Mouse (Mus musculus) retina, embryonic 14.5 days (tissue): Measurements from ENCODE around the gene Nr0b2.

Experiments
- DNase-seq: peaks from one replicate; pipeline ENCODE4 v3.0.0-alpha.2; 2015; ENCODE audit warnings: low spot score

The Nr0b2 gene

DNA sequence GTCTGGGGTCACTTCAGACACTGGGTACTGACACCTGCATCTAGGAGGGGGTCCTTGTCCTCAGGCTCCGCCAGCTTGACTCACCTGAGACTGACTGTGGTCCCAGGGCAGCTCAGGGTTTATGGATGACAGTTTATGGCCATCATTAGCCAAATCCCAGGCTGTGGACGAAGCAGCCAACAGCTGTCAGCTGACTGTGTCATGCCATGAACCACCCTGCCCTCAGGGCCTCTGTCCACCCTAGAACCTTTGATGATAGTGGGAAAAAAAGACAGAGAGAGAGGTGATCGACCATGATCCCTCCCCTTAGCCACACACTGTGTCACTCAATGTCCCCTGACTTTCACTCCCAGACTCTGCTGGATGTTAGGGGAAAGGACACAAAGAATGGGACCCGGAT is 8.4 kb downstream of the Nr0b2 start:
- DNase-seq: no peak

DNA sequence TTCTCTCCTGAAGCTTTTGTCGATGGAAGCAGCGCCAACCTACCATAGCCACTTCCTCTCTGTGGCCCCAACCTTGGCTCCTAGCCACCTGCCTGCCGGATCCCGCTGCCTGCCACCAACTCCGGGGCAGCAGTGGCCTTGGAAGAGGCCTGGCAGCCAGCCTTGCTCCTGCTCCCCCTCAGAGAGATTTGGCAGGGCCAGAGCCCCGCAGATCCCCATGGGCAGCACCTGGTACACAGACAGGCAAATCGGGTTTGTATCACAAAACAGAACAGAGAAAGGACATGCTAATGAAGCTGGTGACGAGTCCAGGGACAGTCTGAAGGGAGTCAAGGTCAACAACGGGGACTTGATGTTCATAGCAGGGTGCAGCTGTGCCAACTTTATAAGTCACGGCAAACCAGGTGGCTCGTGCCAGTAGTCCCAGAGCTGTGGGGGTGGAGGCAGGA is 10.0 kb downstream of the Nr0b2 start:
- no peak for DNase-seq

DNA sequence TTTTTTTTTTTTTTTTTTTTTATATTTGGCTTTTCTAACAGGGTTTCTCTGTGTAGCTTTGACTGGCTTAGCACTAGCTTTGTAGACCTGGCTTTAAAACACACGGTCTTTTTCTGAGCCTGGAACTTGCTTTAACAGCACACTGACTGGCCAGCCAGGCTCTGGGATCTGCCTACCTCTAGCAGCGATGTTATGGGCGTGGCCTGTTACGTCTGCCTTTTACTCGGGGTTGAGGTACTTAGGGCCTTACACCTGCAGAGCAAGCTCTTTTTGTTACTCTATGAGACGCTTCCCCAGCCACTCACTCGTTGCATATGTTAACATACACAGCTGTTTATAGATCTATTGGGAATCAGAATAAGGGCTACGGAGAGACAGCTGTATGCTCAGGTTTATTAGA is 14.1 kb downstream of the Nr0b2 start:
- DNase-seq: no peak

DNA sequence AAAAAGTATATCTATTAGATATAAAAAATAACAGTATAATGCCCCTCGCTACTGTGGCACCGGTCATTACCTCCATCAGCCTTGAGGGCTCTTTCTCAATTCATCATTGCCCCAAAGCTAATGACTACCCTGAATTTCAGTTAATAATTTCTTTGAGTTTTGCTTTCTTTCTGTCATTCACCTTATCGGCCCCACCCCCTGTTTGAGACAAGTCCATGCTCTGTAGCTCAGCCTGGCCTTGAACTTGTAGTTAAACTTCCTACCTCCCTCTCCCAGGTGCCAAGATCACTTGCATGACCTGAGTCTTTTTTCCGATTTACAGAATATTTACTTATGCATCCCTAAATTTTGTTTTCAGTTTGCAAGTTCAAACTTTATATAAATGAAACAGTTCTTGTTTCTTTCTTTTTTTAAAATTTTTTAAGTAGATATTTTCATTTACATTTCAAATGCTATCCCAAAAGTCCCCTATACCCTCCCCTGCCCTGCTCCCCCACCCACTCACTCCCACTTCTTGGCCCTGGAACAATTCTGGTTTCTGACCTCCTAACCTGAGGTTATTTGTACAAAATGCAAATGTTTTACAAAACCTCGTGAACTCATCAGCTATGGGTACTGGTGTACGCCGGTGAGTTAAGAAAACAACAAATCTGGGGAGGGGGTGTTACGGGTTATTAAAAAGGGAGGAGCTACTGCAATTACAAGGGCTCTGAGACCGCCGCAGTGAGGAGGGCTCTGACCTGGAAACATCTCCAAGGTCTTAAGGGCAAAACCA is 16.3 kb downstream of the Nr0b2 start:
- no peak for DNase-seq

DNA sequence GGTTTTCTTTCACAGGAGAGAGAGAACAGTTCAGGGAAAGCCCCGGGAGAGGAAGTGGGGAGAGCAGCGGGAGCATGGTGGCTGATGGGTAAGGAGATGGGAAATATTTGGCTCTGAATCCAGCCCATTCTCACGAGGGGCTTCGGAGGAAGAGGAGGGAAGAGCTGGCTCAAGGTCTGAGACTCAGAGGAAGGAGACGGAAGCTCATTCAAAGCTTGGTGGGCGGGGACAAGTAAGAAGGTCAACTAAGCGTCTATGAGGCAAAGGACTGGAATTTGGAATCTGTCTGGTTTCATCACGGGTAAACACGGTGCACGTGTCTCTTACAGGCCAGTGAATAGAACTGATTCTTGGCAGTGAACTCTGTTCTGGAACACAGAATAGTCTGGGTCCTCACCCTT is 16.9 kb downstream of the Nr0b2 start:
- peak; percentile 23 for DNase-seq

DNA sequence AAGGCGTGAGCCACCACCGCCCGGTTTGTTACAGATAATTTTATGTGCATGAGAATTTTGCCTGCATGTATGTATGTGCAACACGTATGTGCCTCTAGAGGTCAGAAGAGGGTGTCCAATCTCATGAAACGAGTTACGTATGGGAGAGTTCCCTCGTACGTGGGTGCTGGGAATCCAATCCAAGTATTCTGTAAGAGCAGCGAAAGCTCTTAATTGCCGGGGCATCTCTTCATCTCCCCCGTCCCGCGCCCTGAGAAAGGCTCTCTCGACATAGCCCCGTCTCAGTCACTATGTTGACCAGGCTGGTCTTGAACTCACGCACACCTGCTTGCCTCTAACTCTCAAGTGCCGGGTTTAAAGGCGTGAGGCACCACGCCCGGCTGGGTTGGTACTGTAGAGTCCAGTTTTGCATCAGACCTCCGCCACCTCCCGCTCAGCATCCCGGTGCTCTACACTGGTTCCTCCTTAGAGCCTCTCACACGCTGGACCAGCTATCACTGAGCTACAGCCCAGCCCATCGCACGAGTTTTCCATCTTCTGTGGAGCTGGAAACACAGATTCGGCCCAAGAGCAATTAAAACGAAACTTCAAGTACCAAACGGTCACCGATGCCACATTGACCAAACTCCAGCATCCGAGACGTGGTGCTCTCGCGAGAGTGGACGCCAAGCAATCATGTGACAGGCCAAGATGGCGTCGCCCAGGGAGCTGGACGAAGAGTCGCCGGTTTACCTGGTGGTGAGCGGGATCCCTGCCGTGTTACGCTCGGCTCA is 21.1 kb downstream of the Nr0b2 start, which contains the start of gene Gpatch3:
Gene Gpatch3, plus strand, starts transcription at position 676 of the 773 bp plus-strand sequence.
- DNase-seq: peak; percentile 95

DNA sequence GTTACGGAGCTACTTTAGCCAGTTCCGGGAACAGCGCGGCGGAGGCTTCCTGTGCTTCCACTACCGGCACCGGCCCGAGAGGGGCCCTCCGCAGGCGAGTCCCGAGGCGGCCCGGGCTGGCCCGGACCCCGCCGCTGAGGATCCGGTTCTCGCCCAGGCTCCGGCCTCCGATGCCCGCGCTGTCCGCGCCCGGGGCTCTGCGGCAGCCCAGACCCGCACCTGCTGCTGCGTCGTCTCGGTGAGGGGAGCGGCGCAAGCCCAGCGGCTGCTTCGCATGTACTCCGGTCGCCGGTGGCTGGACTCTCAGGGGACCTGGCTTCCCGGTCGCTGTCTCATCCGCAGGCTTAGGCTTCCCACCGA is 21.6 kb downstream of the Nr0b2 start:
- no peak for DNase-seq

DNA sequence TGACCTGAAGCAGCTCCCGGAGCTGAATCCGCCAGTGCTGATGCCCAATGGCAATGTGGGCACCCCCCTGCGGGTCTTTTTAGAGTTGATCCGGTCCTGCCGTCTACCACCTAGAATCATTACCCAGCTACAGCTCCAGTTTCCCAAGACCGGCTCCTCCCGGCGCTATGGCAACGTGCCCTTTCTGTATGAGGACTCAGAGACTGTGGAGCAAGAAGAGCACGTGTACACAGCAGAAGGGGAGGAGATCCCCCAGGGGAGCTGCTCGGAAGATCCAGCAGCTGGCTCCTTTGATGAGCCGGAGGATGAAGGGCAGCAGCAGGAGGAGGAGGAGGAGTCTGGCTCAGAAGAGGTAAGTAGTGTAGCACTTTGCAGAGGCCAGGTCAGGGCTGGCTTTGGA is 24.8 kb downstream of the Nr0b2 start:
- DNase-seq: no peak

DNA sequence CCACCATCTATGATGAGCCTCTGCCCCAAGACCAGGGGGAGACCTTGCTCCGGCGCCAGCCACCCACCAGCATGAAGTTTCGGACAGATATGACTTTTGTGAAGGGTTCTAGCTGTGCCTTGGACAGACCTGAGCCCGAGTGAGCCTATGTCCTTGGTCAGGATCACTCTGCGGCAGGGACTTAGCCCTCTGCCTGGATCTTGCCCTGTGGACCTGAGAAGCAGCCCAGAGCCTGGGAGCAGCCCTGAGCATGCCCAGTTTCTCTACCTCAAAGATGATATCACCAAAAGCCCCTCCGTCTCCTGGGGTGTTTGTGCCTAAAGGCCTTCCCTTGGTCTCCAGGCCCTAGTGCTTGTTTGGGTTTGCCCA is 30.5 kb downstream of the Nr0b2 start:
- DNase-seq: no peak

DNA sequence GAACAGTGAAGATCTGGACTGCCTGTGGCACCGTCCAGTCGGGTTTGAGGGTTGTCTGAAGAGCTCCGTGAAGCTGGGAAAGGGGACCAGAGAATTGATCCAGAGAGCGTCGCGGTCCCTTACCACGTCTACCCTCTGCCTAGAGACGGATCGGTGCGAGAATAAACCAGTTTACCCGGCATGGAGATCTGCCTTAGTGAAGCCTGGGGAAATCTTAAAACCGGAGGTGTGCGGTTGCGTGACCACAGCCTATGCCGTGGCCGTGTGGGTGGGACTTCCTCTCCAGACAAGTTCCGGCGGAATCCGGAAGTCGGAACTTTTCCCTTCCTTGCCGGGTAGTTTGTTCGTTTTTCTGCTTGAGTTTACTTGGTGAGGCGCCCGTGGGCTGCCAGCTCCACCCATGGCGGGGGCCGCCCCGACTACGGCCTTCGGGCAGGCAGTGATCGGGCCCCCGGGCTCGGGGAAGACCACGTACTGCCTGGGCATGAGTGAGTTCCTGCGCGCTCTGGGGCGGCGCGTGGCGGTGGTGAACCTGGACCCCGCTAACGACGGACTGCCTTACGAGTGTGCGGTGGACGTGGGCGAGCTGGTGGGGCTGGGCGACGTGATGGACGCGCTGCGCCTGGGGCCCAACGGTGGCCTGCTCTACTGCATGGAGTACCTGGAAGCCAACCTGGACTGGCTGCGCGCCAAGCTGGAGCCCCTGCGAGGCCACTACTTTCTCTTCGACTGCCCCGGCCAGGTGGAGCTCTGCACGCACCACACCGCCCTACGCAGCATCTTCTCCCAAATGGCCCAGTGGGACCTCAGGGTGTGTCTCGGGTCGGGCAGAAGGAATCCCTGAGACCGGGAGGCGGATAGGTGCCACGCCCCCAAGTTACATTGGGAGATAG is 31.1 kb downstream of the Nr0b2 start, which contains the start of gene Gpn2:
Gene Gpn2, plus strand, starts transcription at position 304 of the 893 bp plus-strand sequence.
- peak; percentile 84 for DNase-seq

DNA sequence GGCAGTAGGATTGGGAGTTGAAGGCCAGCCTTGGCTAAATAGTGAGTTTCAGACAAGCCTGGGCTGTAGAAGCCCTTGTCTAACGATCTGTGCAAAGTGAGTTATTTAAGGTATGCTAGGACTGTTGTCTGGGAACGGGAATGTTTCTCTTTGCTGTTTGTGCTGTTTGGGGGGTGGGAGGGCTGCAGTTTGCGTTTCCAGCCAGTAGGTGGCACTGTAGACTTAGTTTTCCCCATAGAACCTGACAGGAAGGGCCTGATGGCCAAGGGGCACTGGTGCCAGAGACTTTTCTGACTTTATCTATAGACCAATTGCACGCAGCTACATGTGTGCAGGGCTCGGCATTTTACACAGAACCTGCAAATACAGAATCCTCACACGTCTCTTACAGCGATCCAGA is 39.4 kb downstream of the Nr0b2 start:
- DNase-seq: peak; percentile 73

DNA sequence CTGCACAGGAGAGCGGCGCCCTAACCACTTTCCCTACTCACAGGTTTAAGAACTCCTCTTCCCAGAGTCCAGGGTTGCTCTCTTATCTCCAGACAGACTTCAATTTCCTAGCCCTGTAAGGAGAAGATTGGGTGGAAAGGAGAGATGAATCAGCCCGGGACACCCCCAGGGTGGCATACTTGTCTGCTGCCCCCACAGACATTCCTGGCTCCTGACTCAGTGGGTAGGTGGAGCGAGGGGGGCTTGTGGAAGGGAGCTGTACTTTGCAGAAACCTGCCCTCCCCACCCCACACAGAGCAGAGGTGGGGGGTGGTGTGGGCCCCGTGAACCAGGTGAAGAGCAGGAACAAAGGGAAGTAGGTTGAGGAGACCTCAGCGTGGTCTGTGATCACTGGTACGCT is 42.4 kb downstream of the Nr0b2 start:
- DNase-seq: no peak

DNA sequence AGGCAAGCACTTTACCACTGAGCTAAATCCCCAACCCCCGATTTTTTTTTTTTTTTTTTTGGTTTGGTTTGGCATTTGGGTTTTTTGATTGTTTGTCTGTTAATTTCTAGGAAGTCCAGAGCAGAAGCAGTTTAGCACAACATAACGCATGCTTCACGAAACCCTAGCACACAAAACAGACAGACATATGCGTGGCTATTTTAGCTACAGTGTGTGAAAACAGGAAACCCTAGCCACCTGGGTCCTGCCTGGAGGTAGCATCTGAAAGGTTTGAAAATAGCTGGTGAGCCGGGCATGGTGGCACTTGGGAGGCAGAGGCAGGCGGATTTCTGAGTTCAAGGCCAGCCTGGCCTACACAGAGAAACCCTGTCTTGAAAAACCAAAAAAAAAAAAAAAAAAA is 42.9 kb downstream of the Nr0b2 start:
- no peak for DNase-seq

DNA sequence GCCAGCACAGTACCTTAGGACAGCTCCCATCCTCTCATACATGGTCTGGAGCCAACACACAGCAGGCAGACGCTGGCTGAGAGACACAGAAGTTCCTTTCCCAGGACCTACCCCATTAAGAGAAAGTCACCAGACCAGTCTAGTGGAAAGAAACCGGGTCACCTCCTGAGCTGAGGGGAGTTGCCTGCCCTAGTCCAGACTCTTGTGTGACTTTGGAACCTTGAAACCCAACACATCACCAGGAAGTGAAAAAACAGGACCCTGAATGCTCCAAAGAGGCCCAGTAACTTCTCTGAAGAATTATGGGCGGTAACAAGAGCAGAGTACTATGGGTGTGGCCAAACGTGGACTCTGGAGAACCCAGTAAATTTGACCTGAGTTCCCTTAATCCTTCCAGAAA is 45.4 kb downstream of the Nr0b2 start:
- no peak for DNase-seq

DNA sequence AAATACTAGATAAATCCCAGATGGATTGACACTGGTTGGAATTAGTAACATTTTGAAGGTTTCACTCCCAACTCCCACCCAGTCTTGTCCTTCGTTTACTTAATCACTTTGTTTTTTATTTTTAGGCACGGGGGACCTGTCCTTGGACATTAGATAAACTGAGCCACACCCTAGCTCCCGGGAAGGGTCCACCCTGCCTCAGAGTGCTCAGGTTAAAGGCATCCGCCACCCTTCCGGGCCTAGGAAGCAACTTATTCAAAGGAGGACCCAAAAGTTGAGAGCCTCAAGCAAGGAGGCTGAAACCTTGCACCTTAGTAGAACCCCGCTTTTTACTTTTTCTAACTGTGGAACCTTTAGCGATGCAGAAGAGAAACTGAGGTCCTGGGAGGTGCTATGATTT is 45.9 kb downstream of the Nr0b2 start:
- no peak for DNase-seq

DNA sequence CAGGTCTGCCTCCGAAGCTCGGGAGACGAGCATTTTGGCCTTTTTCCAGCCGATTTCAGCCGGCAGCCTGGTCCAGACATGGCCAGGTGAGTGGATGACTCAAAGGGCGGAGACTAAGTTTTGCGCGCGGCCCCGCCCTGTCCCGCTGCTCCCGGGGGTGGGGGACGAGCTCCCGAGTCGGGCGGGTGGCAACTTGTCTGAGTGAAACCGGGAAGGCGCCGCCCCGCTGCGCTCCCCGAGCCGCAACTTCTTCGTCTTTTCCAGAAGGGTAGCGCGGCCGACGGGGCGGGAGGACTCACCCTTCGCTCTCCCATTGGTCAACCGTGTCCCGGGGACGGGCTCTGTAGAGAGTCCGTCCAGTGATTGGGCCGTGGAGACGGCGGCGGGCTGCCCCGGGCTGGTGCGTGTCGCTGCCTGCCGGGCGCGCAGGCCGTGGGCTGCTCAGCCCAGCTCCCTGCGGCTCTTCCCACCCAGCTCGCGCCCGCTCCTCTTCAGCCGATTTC is 46.4 kb downstream of the Nr0b2 start:
- DNase-seq: peak; percentile 81

DNA sequence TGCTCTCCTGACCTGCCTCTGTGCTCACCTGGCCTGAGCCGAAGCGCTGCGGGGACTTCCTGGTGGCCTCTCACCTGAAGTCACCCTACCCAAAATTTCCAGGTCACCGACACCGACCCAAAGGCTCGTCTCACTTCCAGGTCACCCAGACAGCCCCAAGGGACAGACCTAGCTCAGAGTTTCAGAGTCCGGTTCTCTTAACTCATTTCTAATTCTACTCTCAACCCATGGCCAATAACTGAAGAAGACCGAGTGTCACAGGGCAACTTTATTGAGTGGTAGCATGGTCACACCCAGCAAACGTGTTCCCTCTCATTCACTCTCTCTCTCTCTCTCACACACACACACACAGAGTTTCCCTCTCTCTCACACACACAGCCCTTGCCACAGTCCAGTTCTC is 47.1 kb downstream of the Nr0b2 start:
- no peak for DNase-seq

DNA sequence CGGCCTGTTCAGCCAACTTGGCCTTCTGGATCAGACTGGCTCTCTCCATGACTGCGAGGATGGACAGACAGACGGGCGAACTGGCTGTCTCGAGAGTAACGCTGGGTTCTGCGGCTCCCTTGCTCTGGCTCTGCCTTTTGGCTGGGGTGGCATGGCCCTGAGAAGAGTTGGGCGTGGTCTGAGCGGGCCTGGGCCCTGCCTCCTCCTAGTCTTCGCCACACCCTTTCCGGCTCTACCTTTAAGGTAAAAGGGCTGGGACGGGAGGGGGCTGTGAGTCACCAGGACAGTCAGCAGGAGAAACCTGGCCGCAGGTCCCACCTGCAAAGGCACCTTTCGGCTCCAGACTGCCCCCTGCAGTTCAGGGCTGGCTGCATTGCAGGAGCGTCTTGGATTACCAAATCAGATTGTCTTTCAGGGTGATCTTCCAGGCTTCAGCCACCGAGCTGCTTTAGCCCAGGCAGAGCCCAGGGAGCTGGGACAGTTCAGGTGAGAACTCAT is 48.6 kb downstream of the Nr0b2 start, which contains the start of gene Sfn:
Gene Sfn, minus strand, starts transcription at position 448 of the 498 bp plus-strand sequence.
- peak; percentile 42 for DNase-seq

DNA sequence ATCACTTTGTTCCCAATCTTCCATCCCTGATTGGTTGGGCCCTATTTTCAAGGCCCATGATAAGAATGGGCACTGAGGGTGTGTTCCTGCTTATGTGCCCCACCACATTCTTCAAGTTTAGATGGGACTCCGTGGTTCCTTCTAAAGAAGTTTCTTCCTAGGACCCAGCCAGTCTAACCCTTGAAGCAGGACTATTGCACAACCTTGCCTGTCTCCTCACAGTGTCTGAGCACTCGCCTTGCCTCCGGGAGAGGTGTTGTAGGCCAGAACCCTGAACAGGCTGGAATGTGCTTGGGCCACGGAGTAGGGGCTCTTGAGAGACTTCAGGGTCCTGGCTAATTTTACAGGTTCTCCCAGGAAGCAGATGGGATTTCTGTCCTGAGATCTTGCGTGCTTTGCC is 49.9 kb downstream of the Nr0b2 start:
- no peak for DNase-seq

DNA sequence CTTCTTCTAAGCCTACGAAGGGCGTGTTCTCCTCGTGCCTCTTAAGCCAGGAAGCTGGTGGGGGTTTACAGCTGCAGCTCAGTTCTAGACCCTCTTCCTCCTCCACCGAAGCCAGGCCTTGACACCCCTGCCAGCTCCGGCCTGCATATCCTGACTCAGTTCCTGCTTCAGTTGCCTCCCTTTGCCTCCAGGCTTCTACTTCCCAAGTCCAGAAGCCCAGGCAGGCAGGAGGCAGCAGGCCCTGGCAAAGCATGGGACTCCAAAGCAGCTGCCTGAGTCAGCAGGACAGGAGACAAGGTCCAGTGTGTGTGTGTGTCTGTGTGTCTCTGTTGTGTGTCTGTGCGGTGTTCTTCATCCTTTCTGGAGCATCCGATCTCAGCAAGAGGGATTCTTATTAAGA is 51.0 kb downstream of the Nr0b2 start:
- DNase-seq: no peak

DNA sequence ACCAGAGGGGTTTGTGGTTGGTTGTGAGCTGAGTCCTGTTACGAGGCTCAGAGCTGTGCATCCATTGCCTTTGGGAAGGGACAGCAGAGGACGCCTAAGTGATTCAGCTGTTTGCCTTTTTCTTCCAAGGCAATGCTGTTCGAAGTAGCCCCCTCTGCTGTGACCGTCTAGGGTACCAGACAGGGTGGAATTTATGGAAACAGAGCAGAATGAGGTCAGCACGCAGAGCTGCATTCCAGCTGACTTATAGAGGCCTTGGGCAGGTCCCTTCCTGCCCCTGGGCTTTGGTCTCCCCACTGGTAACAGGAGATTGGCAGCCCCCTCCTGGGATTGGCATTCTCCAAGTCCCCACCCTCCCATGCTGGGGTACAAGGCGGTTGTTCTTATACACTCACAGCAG is 51.7 kb downstream of the Nr0b2 start:
- no peak for DNase-seq

DNA sequence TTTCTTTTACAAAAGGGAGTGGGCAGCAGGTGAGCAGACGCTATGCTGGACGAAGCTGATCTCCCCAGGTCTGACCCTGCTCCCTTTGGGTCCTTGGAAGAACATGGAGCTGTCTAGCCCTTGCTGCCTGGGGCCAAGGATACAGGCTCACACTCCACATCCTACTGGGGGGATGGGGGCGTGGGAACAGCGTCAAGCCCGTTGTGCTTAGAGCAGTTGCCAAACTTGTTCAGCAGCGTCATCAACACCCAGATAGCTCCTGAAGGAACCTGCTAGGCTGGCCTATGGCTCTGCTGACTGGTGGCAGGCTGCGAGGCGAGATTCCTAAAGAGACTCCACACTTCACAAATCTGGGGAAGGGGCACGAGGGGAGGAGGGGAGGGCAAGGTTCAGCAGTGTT is 52.2 kb downstream of the Nr0b2 start:
- DNase-seq: no peak
